8 mouse cellular contexts compared by ENCODE assay signal in genomic region chr13:117602617-117603358, GRCm38 (mm10). TPM values are rescaled to one million over a fixed set of nuclear protein-coding genes. Genes with fewer than 3 reads are reported as not detected.
DNase-seq lines count a peak whose midpoint lies in the region; ATAC-seq and TF ChIP-seq lines count a peak whose summit lies in the region.

No protein-coding gene starts in this region.

- peaks cover 5% of the 10 kb centered on the region for H3K4me1 ChIP-seq in heart, postnatal 0 days (ENCODE audit: control insufficient read depth, insufficient read depth)
- H3K4me1 ChIP-seq in liver, embryonic 14.5 days (replicated peaks; ENCODE audit: control insufficient read depth in 2 of 2, insufficient read depth in 2 of 2, low read length in 1 of 2) = no peaks in the 10 kb centered on the region
- peaks cover 10% of the 10 kb centered on the region for H3K4me1 ChIP-seq in stomach, embryonic 15.5 days

- H3K36me3 ChIP-seq in heart, postnatal 0 days (replicated peaks; ENCODE audit: control insufficient read depth, insufficient read depth, low read length) = no peaks in the 10 kb centered on the region
- H3K36me3 ChIP-seq in liver, embryonic 14.5 days (replicated peaks; ENCODE audit: control insufficient read depth, insufficient read depth, low read depth) = no peaks in the 10 kb centered on the region
- H3K36me3 ChIP-seq in stomach, embryonic 15.5 days = no peaks in the 10 kb centered on the region

- no peak for ATAC-seq in heart, postnatal 0 days (ENCODE audit: insufficient read depth, low read depth)
- peak; percentile 23; the same call in 1 of the 2 replicates for ATAC-seq in liver, embryonic 14.5 days (ENCODE audit: insufficient read depth)
- no peak for ATAC-seq in stomach, embryonic 15.5 days (ENCODE audit: insufficient read depth, low FRiP score, low read depth)

- no peak overlapping the region for H3K27ac ChIP-seq in heart, postnatal 0 days (ENCODE audit: low read depth)
- no peak overlapping the region for H3K27ac ChIP-seq in liver, embryonic 14.5 days
- H3K27ac ChIP-seq in stomach, embryonic 15.5 days = no peak overlapping the region

- intact Hi-C loops in gastrocnemius, postnatal 14 days (cut with DNase I; ENCODE audit: low total_unique reads) = no loop called here

- peak overlapping the region; percentile 92 for H3K4me2 ChIP-seq in heart, postnatal 0 days (ENCODE audit: low read depth, low read length)
- H3K4me2 ChIP-seq in liver, embryonic 14.5 days (ENCODE audit: low read depth) = peak overlapping the region; percentile 51
- peak overlapping the region; percentile 99 for H3K4me2 ChIP-seq in stomach, embryonic 15.5 days

- TF ChIP-seq EP300 in heart, postnatal 0 days (IDR thresholded peaks at IDR 0.05; ENCODE audit: low read depth) = no peak
- no peak for TF ChIP-seq EP300 in liver, embryonic 14.5 days (IDR thresholded peaks at IDR 0.05; ENCODE audit: low read depth)

- no peak overlapping the region for H3K9ac ChIP-seq in heart, postnatal 0 days (replicated peaks; ENCODE audit: low read depth, low read length)
- no peak overlapping the region for H3K9ac ChIP-seq in liver, embryonic 14.5 days (replicated peaks)
- H3K9ac ChIP-seq in stomach, embryonic 15.5 days = 0 out of 2 replicates have a peak overlapping the region, but pooled peaks have one; percentile 13

- no peaks in the 10 kb centered on the region for H3K9me3 ChIP-seq in heart, postnatal 0 days (replicated peaks; ENCODE audit: control insufficient read depth, low read length)
- no peaks in the 10 kb centered on the region for H3K9me3 ChIP-seq in liver, embryonic 14.5 days (ENCODE audit: control insufficient read depth, low read length)
- no peaks in the 10 kb centered on the region for H3K9me3 ChIP-seq in stomach, embryonic 15.5 days

- peaks cover 26% of the 10 kb centered on the region for H3K27me3 ChIP-seq in heart, postnatal 0 days (ENCODE audit: control insufficient read depth, insufficient read depth, low read length)
- H3K27me3 ChIP-seq in liver, embryonic 14.5 days (ENCODE audit: control insufficient read depth, insufficient read depth, low read length) = peaks cover 15% of the 10 kb centered on the region
- peaks cover 18% of the 10 kb centered on the region for H3K27me3 ChIP-seq in stomach, embryonic 15.5 days (replicated peaks)

- DNase-seq in gastrocnemius, postnatal 14 days = peak; percentile 3
- no peak for DNase-seq in gastrocnemius, adult 8-10 months (ENCODE audit: low spot score in 2 of 2)
- peak; percentile 45 for DNase-seq in right cerebral cortex, adult 18-20 months
- DNase-seq in right cerebral cortex, postnatal 25 days = no peak
- DNase-seq in heart, postnatal 0 days (ENCODE audit: low spot score) = no peak
- no peak for DNase-seq in liver, embryonic 14.5 days (ENCODE audit: low read depth in 3 of 3, low spot score in 3 of 3)
- no peak for DNase-seq in urinary bladder, postnatal 14 days (ENCODE audit: low spot score)

- no peak for TF ChIP-seq CTCF in heart, postnatal 0 days (IDR thresholded peaks at IDR 0.05; ENCODE audit: low read depth)
- TF ChIP-seq CTCF in liver, embryonic 14.5 days (IDR thresholded peaks at IDR 0.05; ENCODE audit: low read depth) = no peak

- 2% methylated on average over 55 of the region's 62 CpGs for WGBS in heart, postnatal 0 days
- 3% methylated on average over 48 of the region's 62 CpGs for WGBS in liver, embryonic 14.5 days (ENCODE audit: insufficient replicate concordance)
- 1% methylated on average over 59 of the region's 62 CpGs for WGBS in stomach, embryonic 15.5 days

- peak overlapping the region; percentile 54 for H3K4me3 ChIP-seq in heart, postnatal 0 days (ENCODE audit: low read depth, low read length)
- H3K4me3 ChIP-seq in liver, embryonic 14.5 days (ENCODE audit: insufficient read depth in 1 of 2, low read depth in 2 of 2, low read length in 2 of 2) = peak overlapping the region in 1 of 2 experiments; percentile 37; a peak in 2 of 4 replicates
- H3K4me3 ChIP-seq in stomach, embryonic 15.5 days (replicated peaks) = peak overlapping the region; percentile 55

RNA-seq across cellular contexts. Expression of gene Hcn1, which starts 0.7 kb away (rescaled TPM):
- under 1 TPM; 0.07 to 0.21 TPM for total RNA-seq in gastrocnemius, postnatal 14 days (2021)
- total RNA-seq in gastrocnemius, adult 8-10 months (2022) = under 1 TPM; 0.05 to 0.10 (median 0.07) TPM
- 0.04 and 0.08 TPM in 2 replicates for total RNA-seq in heart, postnatal 0 days (2014; rRNA removed; ENCODE audit: low replicate concordance)
- polyA plus RNA-seq in heart, postnatal 0 days (2015; fragmentation: Nextera tagmentation; extraction: Ambion mirVana) = 0.07 TPM in 2 replicates
- polyA plus RNA-seq in liver, embryonic 14.5 days (2012; rRNA removed) = under 0.01 TPM in 1 of 2 replicates, not detected in the other
- polyA plus RNA-seq in liver, embryonic 14.5 days (2014; fragmentation: Nextera tagmentation; extraction: Ambion mirVana) = not detected in 2 replicates
- 0.09 and 0.12 TPM in 2 replicates for polyA plus RNA-seq in stomach, embryonic 15.5 days (2015; fragmentation: Nextera tagmentation; extraction: Ambion mirVana)

Comparison
In these comparisons a context has a peak if more than half of its experiments do, and no peak if none do; other contexts are left out.
1. DNase-seq: peak in gastrocnemius, postnatal 14 days (single experiment) and right cerebral cortex, adult 18-20 months (single experiment); none in gastrocnemius, adult 8-10 months (0 of 2), right cerebral cortex, postnatal 25 days (single experiment), heart, postnatal 0 days (single experiment), liver, embryonic 14.5 days (0 of 3) and urinary bladder, postnatal 14 days (single experiment).
2. Peak in every context shown above with its lines, with median percentiles within 50 percentile points of each other: H3K4me2 ChIP-seq.